Mouse (Mus musculus) urinary bladder, adult 18-20 months (tissue): ENCODE data around the gene Arhgap10.

Source experiments
- DNase-seq, 2 experiments: peaks; one replicate each; pipeline ENCODE4 v3.0.0; 2022; ENCODE audit warnings: low spot score in 2 of 2, mixed read lengths in 2 of 2

Arhgap10 gene

GRCm38 (mm10) chr8:77288065-77288464 lies 229.7 kb downstream of the Arhgap10 start:
- DNase-seq, result no peak

- no peak for DNase-seq
Observed at GRCm38 (mm10) chr8:77284473-77284872, 233.3 kb downstream of the Arhgap10 start.

GRCm38 (mm10) chr8:77282605-77283236 lies 235.0 kb downstream of the Arhgap10 start:
- no peak for DNase-seq

GRCm38 (mm10) chr8:77279977-77280376 lies 237.8 kb downstream of the Arhgap10 start:
- no peak for DNase-seq

GRCm38 (mm10) chr8:77278246-77278645 lies 239.5 kb downstream of the Arhgap10 start:
- DNase-seq, result no peak

GRCm38 (mm10) chr8:77276827-77277226 lies 240.9 kb downstream of the Arhgap10 start:
- peak; percentile 17 to 25 for DNase-seq

- DNase-seq, result no peak
Observed at GRCm38 (mm10) chr8:77275571-77275970, 242.2 kb downstream of the Arhgap10 start.

- no peak for DNase-seq
Observed at GRCm38 (mm10) chr8:77272136-77272535, 245.6 kb downstream of the Arhgap10 start.

GRCm38 (mm10) chr8:77267941-77268405 lies 249.8 kb downstream of the Arhgap10 start:
- no peak for DNase-seq

- peak in 1 of 2 experiments; percentile 8 for DNase-seq
Observed at GRCm38 (mm10) chr8:77262216-77263009, 255.3 kb downstream of the Arhgap10 start.

- DNase-seq, result no peak
Observed at GRCm38 (mm10) chr8:77261215-77261614, 256.5 kb downstream of the Arhgap10 start.

GRCm38 (mm10) chr8:77257085-77257451 lies 260.7 kb downstream of the Arhgap10 start:
- DNase-seq, result no peak

- DNase-seq, result no peak
Observed at GRCm38 (mm10) chr8:77256450-77257084, 261.2 kb downstream of the Arhgap10 start.

- no peak for DNase-seq
Observed at GRCm38 (mm10) chr8:77254466-77254865, 263.3 kb downstream of the Arhgap10 start.

GRCm38 (mm10) chr8:77251134-77251533 lies 266.6 kb downstream of the Arhgap10 start:
- no peak for DNase-seq

GRCm38 (mm10) chr8:77250094-77250493 lies 267.7 kb downstream of the Arhgap10 start:
- DNase-seq, result no peak

GRCm38 (mm10) chr8:77241381-77241780 lies 276.4 kb downstream of the Arhgap10 start:
- DNase-seq, result no peak

- no peak for DNase-seq
Observed at GRCm38 (mm10) chr8:77239462-77239861, 278.3 kb downstream of the Arhgap10 start.

GRCm38 (mm10) chr8:77236701-77237100 lies 281.1 kb downstream of the Arhgap10 start:
- DNase-seq, result no peak

- DNase-seq, result no peak
Observed at GRCm38 (mm10) chr8:77232411-77232810, 285.3 kb downstream of the Arhgap10 start.

GRCm38 (mm10) chr8:77231834-77232233 lies 285.9 kb downstream of the Arhgap10 start:
- DNase-seq, result no peak

GRCm38 (mm10) chr8:77231211-77231610 lies 286.5 kb downstream of the Arhgap10 start:
- DNase-seq, result no peak

- DNase-seq, result no peak
Observed at GRCm38 (mm10) chr8:77228688-77229087, 289.1 kb downstream of the Arhgap10 start.
